Mouse (Mus musculus) limb, embryonic 10.5 days (tissue): ENCODE results near the gene Rab11fip2. TPM values are rescaled to one million over a fixed set of nuclear protein-coding genes. Genes with fewer than 3 reads are reported as not detected.

ENCODE experiments used
- DNase-seq: peaks from one replicate; pipeline ENCODE4 v3.0.0-alpha.2; 2017; ENCODE audit warnings: low spot score
- H3K27ac ChIP-seq: fragments of 300-500 bp; sonication (generic); 2 replicates; pipeline ENCODE4 v1.5.1; 2016; ENCODE audit warnings: mild to moderate bottlenecking
- H3K27me3 ChIP-seq: fragments of 300-500 bp; sonication (generic); 2 replicates; pipeline ENCODE4 v1.6.1; 2016; ENCODE audit warnings: low read depth, mild to moderate bottlenecking; ENCODE audit not compliant: poor library complexity, severe bottlenecking
- H3K36me3 ChIP-seq: fragments of 300-500 bp; sonication (generic); 2 replicates; pipeline ENCODE4 v1.6.1; 2016; ENCODE audit warnings: mild to moderate bottlenecking, moderate library complexity
- H3K4me1 ChIP-seq: fragments of 300-500 bp; sonication (generic); 2 replicates; pipeline ENCODE4 v1.6.1; 2016
- H3K4me3 ChIP-seq: fragments of 300-500 bp; sonication (generic); 2 replicates; pipeline ENCODE4 v1.5.1; 2016; ENCODE audit warnings: mild to moderate bottlenecking, moderate library complexity
- H3K9me3 ChIP-seq: fragments of 300-500 bp; sonication (generic); replicated peaks from 2 replicates; pipeline ENCODE4 v1.6.1; 2016; ENCODE audit warnings: mild to moderate bottlenecking
- WGBS: fragments of 180-500 bp; shearing (Covaris S2); methylation state at CpG from one replicate; pipeline ENCODE4 v1.1.7; 2016; 5-methylcytosine and 5-hydroxymethylcytosine counted together
- polyA plus RNA-seq: library from polyadenylated mRNA; unstranded; fragments of >200 nt; fragmentation: Nextera tagmentation; extraction: Ambion mirVana; gene quantifications from 2 replicates; pipeline ENCODE4 v1.2.1, GENCODE M21; 2016

Gene Rab11fip2
- polyA plus RNA-seq = 2.6 and 3.0 TPM in 2 replicates

DNA sequence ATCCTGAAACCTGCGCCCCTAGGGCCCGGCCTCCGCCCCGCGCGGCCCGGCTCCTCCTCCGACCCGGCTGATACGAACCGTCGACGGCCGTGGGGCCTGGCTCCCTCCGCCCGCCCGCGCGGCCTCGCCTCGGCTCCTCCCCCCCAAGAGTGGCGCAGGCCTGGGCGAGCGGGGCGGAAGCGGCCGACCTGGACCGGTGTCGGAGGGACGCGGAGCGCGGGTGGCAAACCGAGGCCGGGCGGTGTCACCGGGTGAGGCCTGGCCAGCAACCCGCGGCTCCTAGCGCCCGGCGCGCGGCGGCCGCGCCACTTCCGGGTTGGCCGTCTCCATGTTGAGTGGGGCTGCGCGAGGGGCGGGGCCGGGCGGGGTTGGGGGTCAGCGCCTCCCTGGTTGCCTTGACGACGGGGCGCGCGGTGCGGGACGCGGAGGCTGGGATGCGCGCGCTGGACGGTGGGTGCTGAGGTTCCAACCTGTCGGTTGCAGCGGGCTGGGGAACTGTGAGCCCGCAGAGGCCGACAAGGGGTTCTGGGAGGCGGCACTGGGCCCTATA, at the start of gene Rab11fip2:
Gene Rab11fip2 (minus strand): TSS at position 333 of the 550 bp plus-strand sequence.
- under 1% methylated on average over 71 of the region's 72 CpGs for WGBS
- H3K36me3 ChIP-seq = no peaks in the 10 kb centered on the region
- peak; percentile 98 for DNase-seq
- peak within 1 kb of the TSS; percentile 97 for H3K27ac ChIP-seq
- H3K4me1 ChIP-seq = peaks cover 33% of the 10 kb centered on the region
- H3K27me3 ChIP-seq = no peaks in the 10 kb centered on the region
- H3K9me3 ChIP-seq = no peaks in the 10 kb centered on the region
- peak within 1 kb of the TSS; percentile 94 for H3K4me3 ChIP-seq

DNA sequence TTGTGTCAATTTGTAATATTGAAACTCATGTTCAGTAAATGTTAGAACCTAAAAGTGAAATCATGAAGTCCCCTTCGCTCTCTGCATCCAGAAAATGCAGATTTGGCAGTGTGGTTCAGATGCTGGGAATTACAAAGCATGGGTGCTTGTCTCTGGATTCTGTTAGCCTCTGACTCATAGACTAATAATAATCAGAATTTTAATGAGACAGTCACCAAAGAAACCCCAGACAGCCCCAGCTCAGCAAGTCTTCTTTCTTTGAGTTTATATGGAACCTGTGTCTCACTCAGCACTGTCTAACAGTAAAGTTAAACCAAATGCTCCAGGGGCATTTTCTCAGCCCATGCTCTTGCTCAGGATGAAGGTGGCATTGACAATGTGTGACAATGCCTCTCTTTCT, 38.1 kb upstream of the Rab11fip2 start:
- Histone ChIP-seq H3K4me3 (no peak overlapping the region), H3K4me1 (no peaks in the 10 kb centered on the region; the same call in 1 of the 2 replicates), H3K27me3 (0 out of 2 replicates have a peak, but pooled peaks cover 9% of the 10 kb centered on the region), H3K36me3 (no peaks in the 10 kb centered on the region), H3K9me3 (no peaks in the 10 kb centered on the region), H3K27ac (no peak overlapping the region)
- no peak for DNase-seq
- WGBS = 98% methylated on average over 1 of the region's 1 CpGs

- 58% methylated on average over 3 of the region's 3 CpGs for WGBS
- H3K4me3 ChIP-seq = no peak overlapping the region
- no peaks in the 10 kb centered on the region for H3K9me3 ChIP-seq
- DNase-seq = no peak
- H3K4me1 ChIP-seq = peaks cover 4% of the 10 kb centered on the region; the same call in 1 of the 2 replicates
- peaks cover 4% of the 10 kb centered on the region; the same call in 1 of the 2 replicates for H3K27me3 ChIP-seq
- H3K36me3 ChIP-seq = no peaks in the 10 kb centered on the region
- no peak overlapping the region for H3K27ac ChIP-seq
Measured at GRCm38 (mm10) chr19:59954936-59955335, 11.5 kb upstream of the Rab11fip2 start.

- H3K4me3 ChIP-seq = no peak overlapping the region
- H3K4me1 ChIP-seq = peaks cover 4% of the 10 kb centered on the region; the same call in 1 of the 2 replicates
- 78% methylated on average over 5 of the region's 5 CpGs for WGBS
- peaks cover 4% of the 10 kb centered on the region; the same call in 1 of the 2 replicates for H3K27me3 ChIP-seq
- no peak overlapping the region for H3K27ac ChIP-seq
- H3K9me3 ChIP-seq = no peaks in the 10 kb centered on the region
- no peaks in the 10 kb centered on the region for H3K36me3 ChIP-seq
- DNase-seq = no peak
Measured at GRCm38 (mm10) chr19:59949731-59950130, 6.3 kb upstream of the Rab11fip2 start.

- Histone ChIP-seq H3K9me3 (no peaks in the 10 kb centered on the region), H3K4me3 (peak overlapping the region; percentile 94), H3K27ac (peak overlapping the region; percentile 97), H3K36me3 (no peaks in the 10 kb centered on the region), H3K4me1 (peaks cover 33% of the 10 kb centered on the region), H3K27me3 (no peaks in the 10 kb centered on the region)
- DNase-seq = no peak
- WGBS = 3% methylated on average over 26 of the region's 27 CpGs
Measured at GRCm38 (mm10) chr19:59942716-59943321, 635 bp downstream of the Rab11fip2 start.

DNA sequence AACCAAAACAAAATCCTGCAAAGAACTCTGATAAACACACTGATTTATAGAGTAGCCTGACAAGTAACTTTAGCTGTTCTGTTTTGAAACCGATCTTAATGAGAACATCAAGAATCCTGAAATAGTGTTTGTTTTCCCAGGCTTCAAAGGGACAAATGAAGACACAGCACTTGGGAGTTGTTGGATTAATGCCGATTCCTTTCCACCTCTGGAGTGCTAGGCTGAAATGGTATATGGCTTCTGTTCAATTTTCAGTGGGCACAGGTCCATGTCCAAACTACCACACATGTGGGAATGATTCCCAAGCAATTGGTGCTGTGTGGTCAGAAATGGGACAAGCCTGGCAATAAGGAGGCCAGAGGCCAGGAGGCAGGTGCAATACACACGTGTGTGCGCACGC, 3.7 kb downstream of the Rab11fip2 start:
- Histone ChIP-seq H3K27ac (no peak overlapping the region), H3K9me3 (no peaks in the 10 kb centered on the region), H3K4me1 (peaks cover 33% of the 10 kb centered on the region), H3K4me3 (no peak overlapping the region), H3K36me3 (no peaks in the 10 kb centered on the region), H3K27me3 (no peaks in the 10 kb centered on the region)
- WGBS = 62% methylated on average over 5 of the region's 5 CpGs
- peak; percentile 35 for DNase-seq

GRCm38 (mm10) chr19:59932085-59932484, 11.4 kb downstream of the Rab11fip2 start:
- Histone ChIP-seq H3K36me3 (no peaks in the 10 kb centered on the region), H3K9me3 (no peaks in the 10 kb centered on the region), H3K27me3 (no peaks in the 10 kb centered on the region), H3K27ac (no peak overlapping the region), H3K4me3 (no peak overlapping the region), H3K4me1 (0 out of 2 replicates have a peak, but pooled peaks cover 4% of the 10 kb centered on the region)
- DNase-seq = no peak
- WGBS = 92% methylated on average over 10 of the region's 10 CpGs

DNA sequence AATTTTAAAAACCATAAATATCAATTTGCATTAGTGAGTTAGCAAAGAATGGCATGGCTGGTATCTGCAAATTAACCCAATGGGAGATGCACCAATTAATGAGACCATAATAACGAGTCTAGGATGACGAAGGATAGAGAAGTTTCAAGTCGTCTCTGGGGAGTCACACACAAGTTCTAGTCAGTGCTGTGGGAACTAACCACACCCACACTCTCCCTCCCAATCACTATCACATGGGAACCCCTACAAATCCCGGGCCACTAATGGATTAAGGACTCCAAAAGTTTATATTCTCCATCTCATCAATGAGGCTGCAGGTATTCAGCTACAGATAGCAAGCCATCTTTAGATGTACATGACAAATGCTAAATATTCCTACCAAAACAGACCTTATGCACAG, 14.8 kb downstream of the Rab11fip2 start:
- H3K9me3 ChIP-seq = no peaks in the 10 kb centered on the region
- DNase-seq = no peak
- H3K4me1 ChIP-seq = 0 out of 2 replicates have a peak, but pooled peaks cover 4% of the 10 kb centered on the region
- no peaks in the 10 kb centered on the region for H3K27me3 ChIP-seq
- H3K4me3 ChIP-seq = no peak overlapping the region
- WGBS = 70% methylated on average over 4 of the region's 4 CpGs
- no peaks in the 10 kb centered on the region for H3K36me3 ChIP-seq
- H3K27ac ChIP-seq = no peak overlapping the region

DNA sequence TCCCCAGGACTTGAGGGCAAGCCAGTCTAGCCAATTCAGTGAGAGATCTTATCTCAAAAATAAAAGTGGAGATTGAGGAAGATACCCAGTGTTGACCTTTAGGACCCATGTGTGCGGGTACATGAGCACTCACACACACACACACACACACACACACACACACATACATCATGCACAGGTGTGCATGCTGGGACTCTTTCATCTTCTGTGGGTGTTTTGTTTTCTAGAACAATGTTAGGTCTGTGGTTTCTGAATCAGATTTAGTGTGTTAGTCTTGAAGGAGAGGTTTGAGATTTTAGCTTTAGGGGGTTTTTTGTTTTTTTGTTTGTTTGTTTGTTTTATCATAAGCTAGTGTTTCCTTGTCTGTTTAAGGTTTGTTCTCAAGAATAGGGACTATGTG, 17.3 kb downstream of the Rab11fip2 start:
- WGBS = 76% methylated on average over 1 of the region's 1 CpGs
- Histone ChIP-seq H3K36me3 (no peaks in the 10 kb centered on the region), H3K9me3 (no peaks in the 10 kb centered on the region), H3K4me3 (no peak overlapping the region), H3K27me3 (no peaks in the 10 kb centered on the region), H3K4me1 (0 out of 2 replicates have a peak, but pooled peaks cover 8% of the 10 kb centered on the region), H3K27ac (no peak overlapping the region)
- no peak for DNase-seq

DNA sequence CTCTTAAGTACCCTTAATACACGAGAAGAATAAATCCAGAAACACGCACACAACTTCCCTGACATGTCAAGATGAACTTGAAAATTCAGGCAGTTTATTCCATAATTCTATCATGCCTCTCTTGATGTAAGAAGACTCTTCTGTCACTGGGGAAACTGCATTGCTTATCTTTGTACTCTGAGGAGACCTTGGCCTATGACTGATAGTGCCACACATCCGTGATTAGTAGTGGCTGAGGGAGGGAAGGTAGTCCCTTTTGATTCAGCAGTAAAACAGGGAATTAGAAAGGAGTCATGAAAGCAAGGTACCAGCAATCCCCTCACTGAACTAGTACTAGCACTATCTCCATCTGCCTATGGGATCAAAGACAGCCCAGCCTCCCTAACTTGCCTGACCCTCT, 22.6 kb downstream of the Rab11fip2 start:
- WGBS = 83% methylated on average over 3 of the region's 3 CpGs
- Histone ChIP-seq H3K27ac (no peak overlapping the region), H3K4me3 (no peak overlapping the region), H3K4me1 (peaks cover 8% of the 10 kb centered on the region; the same call in 1 of the 2 replicates), H3K27me3 (no peaks in the 10 kb centered on the region), H3K9me3 (no peaks in the 10 kb centered on the region), H3K36me3 (no peaks in the 10 kb centered on the region)
- DNase-seq = no peak

GRCm38 (mm10) chr19:59917901-59918613, 25.4 kb downstream of the Rab11fip2 start:
- no peaks in the 10 kb centered on the region for H3K36me3 ChIP-seq
- peaks cover 13% of the 10 kb centered on the region for H3K4me1 ChIP-seq
- peaks cover 7% of the 10 kb centered on the region; the same call in 1 of the 2 replicates for H3K27me3 ChIP-seq
- WGBS = 76% methylated on average over 2 of the region's 2 CpGs
- no peaks in the 10 kb centered on the region for H3K9me3 ChIP-seq
- H3K4me3 ChIP-seq = no peak overlapping the region
- no peak for DNase-seq
- no peak overlapping the region for H3K27ac ChIP-seq

DNA sequence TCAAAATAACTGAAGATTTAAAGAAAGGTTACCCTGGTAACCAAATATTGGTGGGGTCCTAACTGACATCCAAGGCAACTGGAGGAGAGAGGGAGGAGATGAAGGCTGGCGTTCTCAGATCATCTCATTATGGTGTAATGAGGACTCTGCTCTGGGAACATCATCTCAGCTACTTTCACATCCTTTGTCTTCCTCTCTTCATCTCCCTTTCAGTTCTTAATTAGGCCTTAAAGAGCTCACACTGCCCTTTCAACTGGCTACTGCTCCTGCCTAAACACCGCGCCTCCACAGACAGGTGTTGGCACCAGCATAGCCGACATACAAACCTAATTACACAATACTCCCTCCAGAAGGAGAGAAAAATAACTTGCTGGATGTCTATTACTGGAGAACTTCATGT, 31.9 kb downstream of the Rab11fip2 start:
- Histone ChIP-seq H3K4me1 (peaks cover 8% of the 10 kb centered on the region; the same call in 1 of the 2 replicates), H3K36me3 (peaks cover 4% of the 10 kb centered on the region), H3K4me3 (no peak overlapping the region), H3K9me3 (no peaks in the 10 kb centered on the region), H3K27ac (no peak overlapping the region), H3K27me3 (peaks cover 7% of the 10 kb centered on the region; the same call in 1 of the 2 replicates)
- no peak for DNase-seq
- WGBS = 59% methylated on average over 4 of the region's 4 CpGs
